Mouse (Mus musculus): ENCODE results near the gene Gnao1.

DNA sequence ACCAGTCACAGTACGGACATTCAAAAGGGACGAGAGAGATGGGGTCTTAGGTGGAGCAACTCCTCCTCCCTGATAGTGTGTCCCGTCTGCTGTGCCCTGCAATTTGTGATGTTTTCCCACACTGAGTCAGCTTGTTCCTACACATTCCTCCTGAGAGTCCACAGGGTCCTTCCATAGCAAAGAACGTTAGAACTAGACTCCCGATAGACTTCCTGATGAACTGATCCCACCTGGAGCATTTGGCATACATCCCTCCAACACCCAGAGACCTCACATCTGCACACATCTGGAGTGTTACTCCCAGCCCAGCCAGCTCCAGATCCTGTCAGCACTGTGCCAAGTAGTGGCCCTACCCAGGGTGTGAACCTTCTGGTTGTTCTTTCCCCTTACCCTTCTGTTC lies 76.4 kb downstream of the Gnao1 start:
- TF ChIP-seq CTCF (IDR thresholded peaks at IDR 0.05; ENCODE audit: extremely low read depth, insufficient read depth, low read length) (no peak), POLR2A (IDR thresholded peaks at IDR 0.05; ENCODE audit: extremely low read depth, insufficient read depth, low read length) (no peak)

Data from cortical plate, adult 2 months (tissue).